Mouse (Mus musculus): ENCODE measurements at regions not wholly inside any gene's neighbourhood (a gene's known extent, or its start where the extent isn't known, plus 50 kb on each side); places are given as distances from the start of the nearest gene placed in this dataset.

- no peak for TF ChIP-seq CTCF (IDR thresholded peaks at IDR 0.05)
- TF ChIP-seq EP300 (IDR thresholded peaks at IDR 0.05), result no peak
Observed at GRCm38 (mm10) chr11:64327771-64328170, 107.4 kb upstream of the Hs3st3a1 start.
